Mouse (Mus musculus) forebrain, embryonic 11.5 days (tissue): ENCODE measurements around the gene BC035947. TPM values are rescaled to one million over a fixed set of nuclear protein-coding genes. Genes with fewer than 3 reads are reported as not detected.
"Not testable (repeated sequence)": the region's sequence is repeated elsewhere in the genome, so short reads cannot be mapped to it uniquely, and the experiment has no call there.

Source experiments
- ATAC-seq: fragments of 200-750 bp; cut with Nextera tagmentation; replicated peaks from 2 replicates; pipeline ENCODE4 v1.8.0; 2017; ENCODE audit warnings: moderate TSS enrichment; ENCODE audit not compliant: low FRiP score
- DNase-seq: peaks from one replicate; pipeline ENCODE4 v3.0.0-alpha.2; 2017; ENCODE audit warnings: low spot score
- H3K27ac ChIP-seq: fragments of 300-500 bp; sonication (generic); 2 replicates; pipeline ENCODE4 v1.5.1; 2014; ENCODE audit warnings: low read depth, low read length
- H3K27me3 ChIP-seq: fragments of 300-500 bp; sonication (generic); 2 replicates; pipeline ENCODE4 v1.6.1; 2014; ENCODE audit warnings: mild to moderate bottlenecking, low read length, mixed read lengths; ENCODE audit not compliant: control insufficient read depth, insufficient read depth
- H3K36me3 ChIP-seq: fragments of 300-500 bp; sonication (generic); 2 replicates; pipeline ENCODE4 v1.6.1; 2014; ENCODE audit warnings: mild to moderate bottlenecking, low read length, moderate library complexity, mixed read lengths; ENCODE audit not compliant: control insufficient read depth, insufficient read depth
- H3K4me1 ChIP-seq: fragments of 300-500 bp; sonication (generic); replicated peaks from 2 replicates; pipeline ENCODE4 v1.6.1; 2014; ENCODE audit warnings: low read length, mixed read lengths; ENCODE audit not compliant: control insufficient read depth, insufficient read depth
- H3K4me2 ChIP-seq: fragments of 300-500 bp; sonication (generic); 2 replicates; pipeline ENCODE4 v1.6.1; 2014; ENCODE audit warnings: low read depth, mild to moderate bottlenecking, low read length, moderate library complexity, mixed read lengths; ENCODE audit not compliant: severe bottlenecking
- H3K4me3 ChIP-seq: fragments of 300-500 bp; sonication (generic); 2 replicates; pipeline ENCODE4 v1.5.1; 2014; ENCODE audit warnings: low read depth, low read length
- H3K9ac ChIP-seq: fragments of 300-500 bp; sonication (generic); 2 replicates; pipeline ENCODE4 v1.6.1; 2014; ENCODE audit warnings: low read length
- H3K9me3 ChIP-seq: fragments of 300-500 bp; sonication (generic); 2 replicates; pipeline ENCODE4 v1.6.1; 2016; ENCODE audit warnings: low read length, mixed read lengths; ENCODE audit not compliant: control insufficient read depth
- WGBS: fragments of 180-500 bp; shearing (Covaris S2); extraction: QIAGEN DNeasy Blood & Tissue Kit; methylation state at CpG from one replicate; pipeline ENCODE4 v1.1.7; 2014; 5-methylcytosine and 5-hydroxymethylcytosine counted together
- polyA plus RNA-seq: library from polyadenylated mRNA; unstranded; fragments of >200 nt; fragmentation: Nextera tagmentation; extraction: Ambion mirVana; gene quantifications from 2 replicates; pipeline ENCODE4 v1.2.1, GENCODE M21; 2014

BC035947 gene
- polyA plus RNA-seq, 1 experiment from 2014 or later = 0.65 TPM

GRCm38 (mm10) chr1:78512756-78513155, 798 bp upstream of the BC035947 start:
- WGBS = 77% methylated on average over 8 of the region's 8 CpGs
- H3K36me3 ChIP-seq = no peaks in the 10 kb centered on the region
- H3K9me3 ChIP-seq = no peaks in the 10 kb centered on the region
- H3K4me3 ChIP-seq = no peak overlapping the region
- ATAC-seq = no peak
- H3K27ac ChIP-seq = no peak overlapping the region
- H3K4me2 ChIP-seq = no peak overlapping the region
- H3K9ac ChIP-seq = no peak overlapping the region
- no peak for DNase-seq
- H3K27me3 ChIP-seq = no peaks in the 10 kb centered on the region
- H3K4me1 ChIP-seq = 0 out of 2 replicates have a peak, but pooled peaks cover 3% of the 10 kb centered on the region

GRCm38 (mm10) chr1:78510862-78511261, 1.1 kb downstream of the BC035947 start, which contains the start of gene Mogat1:
TSS of gene Mogat1 (plus strand) at chr1:78510991.
- DNase-seq = no peak
- no peaks in the 10 kb centered on the region for H3K9me3 ChIP-seq
- no peak within 1 kb of the TSS for H3K27ac ChIP-seq
- peak within 1 kb of the TSS; percentile 55 for H3K9ac ChIP-seq
- no peak for ATAC-seq
- peak within 1 kb of the TSS; percentile 29 for H3K4me3 ChIP-seq
- WGBS = 61% methylated on average over 5 of the region's 5 CpGs
- 0 out of 2 replicates have a peak, but pooled peaks cover 3% of the 10 kb centered on the region for H3K4me1 ChIP-seq
- no peaks in the 10 kb centered on the region for H3K27me3 ChIP-seq
- H3K36me3 ChIP-seq = no peaks in the 10 kb centered on the region
- H3K4me2 ChIP-seq = peak within 1 kb of the TSS; percentile 55

GRCm38 (mm10) chr1:78507137-78507536, 4.8 kb downstream of the BC035947 start:
- Histone ChIP-seq H3K4me3 (no peak overlapping the region), H3K4me1 (0 out of 2 replicates have a peak, but pooled peaks cover 3% of the 10 kb centered on the region), H3K36me3 (no peaks in the 10 kb centered on the region), H3K9ac (no peak overlapping the region), H3K27me3 (no peaks in the 10 kb centered on the region), H3K9me3 (no peaks in the 10 kb centered on the region), H3K4me2 (no peak overlapping the region), H3K27ac (no peak overlapping the region)
- 69% methylated on average over 1 of the region's 1 CpGs for WGBS
- ATAC-seq (no peak), DNase-seq (no peak)

- no peaks in the 10 kb centered on the region for H3K27me3 ChIP-seq
- ATAC-seq = no peak
- WGBS = 92% methylated on average over 6 of the region's 6 CpGs
- H3K36me3 ChIP-seq = no peaks in the 10 kb centered on the region
- H3K27ac ChIP-seq = no peak overlapping the region
- DNase-seq = no peak
- no peak overlapping the region for H3K9ac ChIP-seq
- H3K4me3 ChIP-seq = no peak overlapping the region
- no peak overlapping the region for H3K4me2 ChIP-seq
- no peaks in the 10 kb centered on the region for H3K9me3 ChIP-seq
- no peaks in the 10 kb centered on the region for H3K4me1 ChIP-seq
Measured at GRCm38 (mm10) chr1:78502527-78502926, 9.4 kb downstream of the BC035947 start.

GRCm38 (mm10) chr1:78501856-78502255, 10.1 kb downstream of the BC035947 start:
- not testable (repeated sequence) for DNase-seq, H3K27me3 ChIP-seq, H3K4me3 ChIP-seq, H3K9me3 ChIP-seq, H3K4me1 ChIP-seq, H3K4me2 ChIP-seq, H3K36me3 ChIP-seq, H3K27ac ChIP-seq, H3K9ac ChIP-seq, ATAC-seq
- 89% methylated on average over 12 of the region's 12 CpGs for WGBS

GRCm38 (mm10) chr1:78501036-78501435, 10.9 kb downstream of the BC035947 start:
- ATAC-seq (no peak), DNase-seq (no peak)
- Histone ChIP-seq H3K27me3 (no peaks in the 10 kb centered on the region), H3K9me3 (no peaks in the 10 kb centered on the region), H3K36me3 (no peaks in the 10 kb centered on the region), H3K4me1 (no peaks in the 10 kb centered on the region), H3K4me3 (no peak overlapping the region), H3K27ac (no peak overlapping the region), H3K4me2 (no peak overlapping the region), H3K9ac (no peak overlapping the region)
- 93% methylated on average over 16 of the region's 16 CpGs for WGBS

GRCm38 (mm10) chr1:78490143-78490542, 21.8 kb downstream of the BC035947 start:
- ATAC-seq (no peak), DNase-seq (no peak)
- WGBS = 84% methylated on average over 1 of the region's 1 CpGs
- Histone ChIP-seq H3K4me2 (no peak overlapping the region), H3K27ac (no peak overlapping the region), H3K9me3 (no peaks in the 10 kb centered on the region), H3K4me3 (no peak overlapping the region), H3K9ac (no peak overlapping the region), H3K27me3 (no peaks in the 10 kb centered on the region), H3K36me3 (no peaks in the 10 kb centered on the region), H3K4me1 (peaks cover 7% of the 10 kb centered on the region; the same call in 1 of the 2 replicates)

- H3K4me1 ChIP-seq = peaks cover 7% of the 10 kb centered on the region; the same call in 1 of the 2 replicates
- no peaks in the 10 kb centered on the region for H3K9me3 ChIP-seq
- ATAC-seq (peak; percentile 96), DNase-seq (peak; percentile 92)
- H3K4me3 ChIP-seq = peak within 1 kb of the TSS; percentile 80
- no peaks in the 10 kb centered on the region for H3K27me3 ChIP-seq
- peak within 1 kb of the TSS; percentile 83 for H3K9ac ChIP-seq
- H3K27ac ChIP-seq = no peak within 1 kb of the TSS
- no peaks in the 10 kb centered on the region for H3K36me3 ChIP-seq
- WGBS = under 1% methylated on average over 31 of the region's 31 CpGs
- H3K4me2 ChIP-seq = peak within 1 kb of the TSS; percentile 87
Measured at GRCm38 (mm10) chr1:78488752-78489492, 23.0 kb downstream of the BC035947 start, which contains the start of gene Farsb. TSS of gene Farsb (minus strand) at chr1:78488897.

GRCm38 (mm10) chr1:78488427-78488751, 23.6 kb downstream of the BC035947 start:
- 0% methylated on average over 28 of the region's 28 CpGs for WGBS
- no peaks in the 10 kb centered on the region for H3K9me3 ChIP-seq
- H3K4me2 ChIP-seq = peak overlapping the region; percentile 87
- peak overlapping the region; percentile 83 for H3K9ac ChIP-seq
- ATAC-seq (no peak), DNase-seq (no peak)
- peaks cover 7% of the 10 kb centered on the region; the same call in 1 of the 2 replicates for H3K4me1 ChIP-seq
- no peaks in the 10 kb centered on the region for H3K36me3 ChIP-seq
- peak overlapping the region; percentile 80 for H3K4me3 ChIP-seq
- H3K27ac ChIP-seq = no peak overlapping the region
- H3K27me3 ChIP-seq = no peaks in the 10 kb centered on the region
